Mouse (Mus musculus) lung, adult 2 months (tissue): Measurements from ENCODE around the gene Apoc2. TPM values are rescaled to one million over a fixed set of nuclear protein-coding genes. Genes with fewer than 3 reads are reported as not detected.
A peak's percentile ranks its signal among the peaks of the same experiment; 100 is the strongest.

Source experiments
- DNase-seq: peaks from one replicate; pipeline ENCODE4 v3.0.0; 2022
- H3K4me1 ChIP-seq: fragments of 200-500 bp; 2 replicates; pipeline ENCODE4 v1.6.1; 2011; ENCODE audit warnings: low read length; ENCODE audit not compliant: control insufficient read depth, insufficient read depth
- H3K4me3 ChIP-seq: fragments of 200-500 bp; replicated peaks from 2 replicates; pipeline ENCODE3; 2011; ENCODE audit warnings: low read depth, mild to moderate bottlenecking, control low read depth, low read length; ENCODE audit errors: extremely low read depth
- CTCF ChIP-seq: fragments of 200-500 bp; IDR thresholded peaks from 2 replicates; pipeline ENCODE4 v1.5.1; 2011; ENCODE audit warnings: mild to moderate bottlenecking, low read length, control low read depth; ENCODE audit not compliant: insufficient read depth
- POLR2A ChIP-seq: fragments of 200-500 bp; IDR thresholded peaks from 2 replicates; pipeline ENCODE4 v1.6.1; 2011; ENCODE audit warnings: low read depth, mild to moderate bottlenecking, control low read depth, low read length, borderline replicate concordance; ENCODE audit errors: extremely low read depth
- WGBS: fragments of 180-500 bp; shearing (Covaris S2); methylation state at CpG from one replicate; pipeline ENCODE4 v1.1.7; 2018; 5-methylcytosine and 5-hydroxymethylcytosine counted together
- polyA plus RNA-seq: library from polyadenylated mRNA; depleted of rRNA; stranded (reverse); fragments of >200 nt; gene quantifications from 2 replicates; pipeline ENCODE4 v1.2.3, GENCODE M21; 2012

The Apoc2 gene
- polyA plus RNA-seq, 1 experiment, result 5.1 TPM

- no peak overlapping the region for H3K4me3 ChIP-seq
- H3K4me1 ChIP-seq, result no peaks in the 10 kb centered on the region
- DNase-seq, result no peak
- no peak for TF ChIP-seq POLR2A
- no peak for TF ChIP-seq CTCF
- 79% methylated on average over 11 of the region's 11 CpGs for WGBS
These were observed 42.5 kb downstream of the Apoc2 start for GRCm38 (mm10) chr7:19635074-19635827.

- DNase-seq, result no peak
- Histone ChIP-seq H3K4me1 (peaks cover 1% of the 10 kb centered on the region; the same call in 1 of the 2 replicates), H3K4me3 (no peak overlapping the region)
- 92% methylated on average over 2 of the region's 2 CpGs for WGBS
- no peak for TF ChIP-seq POLR2A
- no peak for TF ChIP-seq CTCF
These were observed 43.1 kb downstream of the Apoc2 start for GRCm38 (mm10) chr7:19634591-19634990.

- no peak for TF ChIP-seq CTCF
- no peak for TF ChIP-seq POLR2A
- H3K4me3 ChIP-seq, result no peak overlapping the region
- no peak for DNase-seq
- WGBS, result 92% methylated on average over 15 of the region's 15 CpGs
- peaks cover 3% of the 10 kb centered on the region; the same call in 1 of the 2 replicates for H3K4me1 ChIP-seq
These were observed 43.9 kb downstream of the Apoc2 start for GRCm38 (mm10) chr7:19633855-19634254.

GRCm38 (mm10) chr7:19633197-19633596 is 44.5 kb downstream of the Apoc2 start:
- WGBS, result 86% methylated on average over 17 of the region's 17 CpGs
- TF ChIP-seq POLR2A, result no peak
- TF ChIP-seq CTCF, result no peak

DNA sequence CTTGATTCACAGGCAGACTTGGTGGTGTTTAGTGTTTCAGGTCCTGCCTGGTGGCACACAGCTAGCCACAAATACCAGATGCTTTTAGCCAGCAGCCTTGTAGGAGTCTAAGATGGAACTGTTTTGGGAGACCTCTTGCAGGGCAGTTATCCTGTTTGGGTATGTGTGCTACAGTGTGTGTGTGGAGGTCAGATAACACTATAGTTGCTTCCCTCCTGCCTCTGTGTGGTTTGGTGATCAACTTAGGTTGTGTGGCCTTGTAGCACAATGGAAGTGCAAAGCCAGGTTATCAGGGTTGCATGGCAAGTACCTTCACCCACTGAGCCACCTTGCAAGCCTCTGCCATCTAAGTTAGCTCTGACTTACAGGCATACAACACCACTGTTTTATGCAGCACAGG is 45.0 kb downstream of the Apoc2 start:
- DNase-seq, result no peak
- no peak overlapping the region for H3K4me3 ChIP-seq

More at GRCm38 (mm10) chr7:19633197-19633596, 44.5 kb downstream of the Apoc2 start:
- no peak for DNase-seq
- no peak overlapping the region for H3K4me3 ChIP-seq
- peaks cover 3% of the 10 kb centered on the region; the same call in 1 of the 2 replicates for H3K4me1 ChIP-seq

GRCm38 (mm10) chr7:19632275-19632674 is 45.5 kb downstream of the Apoc2 start:
- no peak for TF ChIP-seq POLR2A
- no peak for TF ChIP-seq CTCF
- no peak for DNase-seq
- Histone ChIP-seq H3K4me1 (peaks cover 6% of the 10 kb centered on the region; the same call in 1 of the 2 replicates), H3K4me3 (no peak overlapping the region)

More for the DNA sequence above, 45.0 kb downstream of the Apoc2 start:
- TF ChIP-seq CTCF, result no peak
- H3K4me1 ChIP-seq, result peaks cover 6% of the 10 kb centered on the region; the same call in 1 of the 2 replicates

GRCm38 (mm10) chr7:19629361-19629734 is 48.4 kb downstream of the Apoc2 start, which contains the start of gene Relb:
Relb (minus strand) TSS chr7:19629438.
- TF ChIP-seq CTCF (no peak), POLR2A (no peak)
- peaks cover 6% of the 10 kb centered on the region; the same call in 1 of the 2 replicates for H3K4me1 ChIP-seq
- 1% methylated on average over 41 of the region's 41 CpGs for WGBS
- peak within 1 kb of the TSS; percentile 93 for H3K4me3 ChIP-seq
- peak; percentile 90 for DNase-seq

GRCm38 (mm10) chr7:19628536-19629360 is 49.0 kb downstream of the Apoc2 start:
- H3K4me1 ChIP-seq, result peaks cover 6% of the 10 kb centered on the region; the same call in 1 of the 2 replicates
- TF ChIP-seq POLR2A (peak; percentile 61; the same call in 1 of the 2 replicates), CTCF (no peak)
- H3K4me3 ChIP-seq, result peak overlapping the region; percentile 93
- WGBS, result 2% methylated on average over 57 of the region's 57 CpGs
- peak; percentile 97 for DNase-seq

- TF ChIP-seq CTCF (no peak), POLR2A (peak; percentile 42; the same call in 1 of the 2 replicates)
- 9% methylated on average over 17 of the region's 17 CpGs for WGBS
- DNase-seq, result no peak
- H3K4me3 ChIP-seq, result peak overlapping the region; percentile 48
- peaks cover 6% of the 10 kb centered on the region; the same call in 1 of the 2 replicates for H3K4me1 ChIP-seq
These were observed 49.6 kb downstream of the Apoc2 start for GRCm38 (mm10) chr7:19628192-19628535.

- no peak for DNase-seq
- no peak overlapping the region for H3K4me3 ChIP-seq
These were observed 50.0 kb downstream of the Apoc2 start for GRCm38 (mm10) chr7:19627721-19628120.

More at GRCm38 (mm10) chr7:19627721-19628120, 50.0 kb downstream of the Apoc2 start:
- 44% methylated on average over 3 of the region's 3 CpGs for WGBS
- TF ChIP-seq POLR2A (no peak), CTCF (no peak)
- peaks cover 6% of the 10 kb centered on the region; the same call in 1 of the 2 replicates for H3K4me1 ChIP-seq
